Mouse (Mus musculus): ENCODE measurements around the gene Asic2. TPM values are rescaled to one million over a fixed set of nuclear protein-coding genes. Genes with fewer than 3 reads are reported as not detected.
A peak's percentile ranks its signal among the peaks of the same experiment; 100 is the strongest.

The Asic2 gene
- total RNA-seq, 1 experiment from 2014 or later = not detected

GRCm38 (mm10) chr11:80966040-80966439 is 1002.2 kb downstream of the Asic2 start:
- ATAC-seq (replicated peaks in 1 of 2; ENCODE audit: insufficient read depth in 1 of 2, low FRiP score in 2 of 2, low TSS enrichment in 1 of 2, low read depth in 1 of 2, poor library complexity in 2 of 2, severe bottlenecking in 2 of 2) = no peak

- no peak for ATAC-seq (replicated peaks in 1 of 2; ENCODE audit: insufficient read depth in 1 of 2, low FRiP score in 2 of 2, low TSS enrichment in 1 of 2, low read depth in 1 of 2, poor library complexity in 2 of 2, severe bottlenecking in 2 of 2)
Measured at GRCm38 (mm10) chr11:80961326-80961725, 1006.9 kb downstream of the Asic2 start.

- no peak for ATAC-seq (replicated peaks in 1 of 2; ENCODE audit: insufficient read depth in 1 of 2, low FRiP score in 2 of 2, low TSS enrichment in 1 of 2, low read depth in 1 of 2, poor library complexity in 2 of 2, severe bottlenecking in 2 of 2)
Measured at GRCm38 (mm10) chr11:80958086-80958671, 1010.1 kb downstream of the Asic2 start.

GRCm38 (mm10) chr11:80955915-80956314 is 1012.3 kb downstream of the Asic2 start:
- ATAC-seq (replicated peaks in 1 of 2; ENCODE audit: insufficient read depth in 1 of 2, low FRiP score in 2 of 2, low TSS enrichment in 1 of 2, low read depth in 1 of 2, poor library complexity in 2 of 2, severe bottlenecking in 2 of 2) = no peak

- no peak for ATAC-seq (replicated peaks in 1 of 2; ENCODE audit: insufficient read depth in 1 of 2, low FRiP score in 2 of 2, low TSS enrichment in 1 of 2, low read depth in 1 of 2, poor library complexity in 2 of 2, severe bottlenecking in 2 of 2)
Measured at GRCm38 (mm10) chr11:80954147-80954546, 1014.1 kb downstream of the Asic2 start.

GRCm38 (mm10) chr11:80949068-80949738 is 1019.1 kb downstream of the Asic2 start:
- no peak for ATAC-seq (replicated peaks in 1 of 2; ENCODE audit: insufficient read depth in 1 of 2, low FRiP score in 2 of 2, low TSS enrichment in 1 of 2, low read depth in 1 of 2, poor library complexity in 2 of 2, severe bottlenecking in 2 of 2)

- ATAC-seq (replicated peaks in 1 of 2; ENCODE audit: insufficient read depth in 1 of 2, low FRiP score in 2 of 2, low TSS enrichment in 1 of 2, low read depth in 1 of 2, poor library complexity in 2 of 2, severe bottlenecking in 2 of 2) = no peak
Measured at GRCm38 (mm10) chr11:80948103-80948502, 1020.2 kb downstream of the Asic2 start.

GRCm38 (mm10) chr11:80946163-80946562 is 1022.1 kb downstream of the Asic2 start:
- ATAC-seq (replicated peaks in 1 of 2; ENCODE audit: insufficient read depth in 1 of 2, low FRiP score in 2 of 2, low TSS enrichment in 1 of 2, low read depth in 1 of 2, poor library complexity in 2 of 2, severe bottlenecking in 2 of 2) = no peak

GRCm38 (mm10) chr11:80923286-80923951 is 1044.8 kb downstream of the Asic2 start:
- no peak for ATAC-seq (replicated peaks in 1 of 2; ENCODE audit: insufficient read depth in 1 of 2, low FRiP score in 2 of 2, low TSS enrichment in 1 of 2, low read depth in 1 of 2, poor library complexity in 2 of 2, severe bottlenecking in 2 of 2)

- ATAC-seq (replicated peaks in 1 of 2; ENCODE audit: insufficient read depth in 1 of 2, low FRiP score in 2 of 2, low TSS enrichment in 1 of 2, low read depth in 1 of 2, poor library complexity in 2 of 2, severe bottlenecking in 2 of 2) = no peak
Measured at GRCm38 (mm10) chr11:80918332-80918731, 1049.9 kb downstream of the Asic2 start.

- no peak for ATAC-seq (replicated peaks in 1 of 2; ENCODE audit: insufficient read depth in 1 of 2, low FRiP score in 2 of 2, low TSS enrichment in 1 of 2, low read depth in 1 of 2, poor library complexity in 2 of 2, severe bottlenecking in 2 of 2)
Measured at GRCm38 (mm10) chr11:80917688-80918087, 1050.6 kb downstream of the Asic2 start.

- ATAC-seq (replicated peaks in 1 of 2; ENCODE audit: insufficient read depth in 1 of 2, low FRiP score in 2 of 2, low TSS enrichment in 1 of 2, low read depth in 1 of 2, poor library complexity in 2 of 2, severe bottlenecking in 2 of 2) = no peak
Measured at GRCm38 (mm10) chr11:80913408-80914024, 1054.7 kb downstream of the Asic2 start.

- no peak for ATAC-seq (replicated peaks in 1 of 2; ENCODE audit: insufficient read depth in 1 of 2, low FRiP score in 2 of 2, low TSS enrichment in 1 of 2, low read depth in 1 of 2, poor library complexity in 2 of 2, severe bottlenecking in 2 of 2)
Measured at GRCm38 (mm10) chr11:80912721-80913120, 1055.5 kb downstream of the Asic2 start.

- no peak for ATAC-seq (replicated peaks in 1 of 2; ENCODE audit: insufficient read depth in 1 of 2, low FRiP score in 2 of 2, low TSS enrichment in 1 of 2, low read depth in 1 of 2, poor library complexity in 2 of 2, severe bottlenecking in 2 of 2)
Measured at GRCm38 (mm10) chr11:80907820-80908219, 1060.4 kb downstream of the Asic2 start.

GRCm38 (mm10) chr11:80906456-80906855 is 1061.8 kb downstream of the Asic2 start:
- 0 out of 4 replicates have a peak, but pooled peaks of 1 of the 2 experiments have one; percentile 42 for ATAC-seq (replicated peaks in 1 of 2; ENCODE audit: insufficient read depth in 1 of 2, low FRiP score in 2 of 2, low TSS enrichment in 1 of 2, low read depth in 1 of 2, poor library complexity in 2 of 2, severe bottlenecking in 2 of 2)

- ATAC-seq (replicated peaks in 1 of 2; ENCODE audit: insufficient read depth in 1 of 2, low FRiP score in 2 of 2, low TSS enrichment in 1 of 2, low read depth in 1 of 2, poor library complexity in 2 of 2, severe bottlenecking in 2 of 2) = no peak
Measured at GRCm38 (mm10) chr11:80904559-80904958, 1063.7 kb downstream of the Asic2 start.

- ATAC-seq (replicated peaks in 1 of 2; ENCODE audit: insufficient read depth in 1 of 2, low FRiP score in 2 of 2, low TSS enrichment in 1 of 2, low read depth in 1 of 2, poor library complexity in 2 of 2, severe bottlenecking in 2 of 2) = no peak
Measured at GRCm38 (mm10) chr11:80903426-80903825, 1064.8 kb downstream of the Asic2 start.

- ATAC-seq (replicated peaks in 1 of 2; ENCODE audit: insufficient read depth in 1 of 2, low FRiP score in 2 of 2, low TSS enrichment in 1 of 2, low read depth in 1 of 2, poor library complexity in 2 of 2, severe bottlenecking in 2 of 2) = no peak
Measured at GRCm38 (mm10) chr11:80902664-80903063, 1065.6 kb downstream of the Asic2 start.
